Mouse (Mus musculus) left cerebral cortex, postnatal 10 days (tissue): ENCODE results near the gene Stkld1. TPM values are rescaled to one million over a fixed set of nuclear protein-coding genes. Genes with fewer than 3 reads are reported as not detected.

Experiments
- DNase-seq, 2 experiments: peaks; one replicate each; pipeline ENCODE4 v3.0.0; 2021 to 2022; ENCODE audit warnings: low spot score in 2 of 2, mixed read lengths in 1 of 2; ENCODE audit errors: extremely low spot score in 1 of 2
- intact Hi-C: fragments of 180-260 bp; cut with DNase I; formaldehyde crosslinking; loops from one replicate; pipeline ENCODE4 v1.15.1; 2025
- total RNA-seq, 2 experiments: library from RNA; stranded (reverse); gene quantifications; 2 replicates each; pipeline ENCODE4 v1.2.3; 2021

Stkld1 gene
- total RNA-seq, 2 experiments from 2014 or later, result 0.41 TPM; not detected in 1

DNA sequence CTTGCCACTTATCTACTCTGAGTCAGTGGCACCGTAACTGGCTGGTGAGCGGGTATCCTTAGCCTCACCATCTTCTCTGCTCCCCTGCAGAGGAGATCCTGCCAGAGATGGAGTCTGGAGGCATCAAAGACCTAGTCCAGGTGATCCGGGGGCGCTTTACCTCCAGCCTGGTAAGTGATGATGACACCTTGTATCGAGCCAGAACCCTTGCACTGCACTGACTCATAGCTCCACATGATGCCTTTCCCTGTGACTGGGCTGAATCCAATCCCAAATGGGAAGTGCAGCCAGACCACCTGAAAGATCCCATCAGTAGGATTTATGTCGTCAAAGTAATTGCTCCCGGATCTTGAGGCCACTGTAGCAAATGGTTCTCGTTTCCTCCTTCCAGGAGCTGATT, 19.0 kb downstream of the Stkld1 start:
- no peak for DNase-seq
- intact Hi-C loops, result no loop called here

GRCm38 (mm10) chr2:26954735-26955395, 21.0 kb downstream of the Stkld1 start:
- DNase-seq, result no peak
- intact Hi-C loops, result no loop called here

- intact Hi-C loops, result no loop called here
- no peak for DNase-seq
Measured at GRCm38 (mm10) chr2:26956811-26957487, 23.1 kb downstream of the Stkld1 start.

GRCm38 (mm10) chr2:26957488-26957859, 23.6 kb downstream of the Stkld1 start:
- no peak for DNase-seq
- intact Hi-C loops, result no loop called here

DNA sequence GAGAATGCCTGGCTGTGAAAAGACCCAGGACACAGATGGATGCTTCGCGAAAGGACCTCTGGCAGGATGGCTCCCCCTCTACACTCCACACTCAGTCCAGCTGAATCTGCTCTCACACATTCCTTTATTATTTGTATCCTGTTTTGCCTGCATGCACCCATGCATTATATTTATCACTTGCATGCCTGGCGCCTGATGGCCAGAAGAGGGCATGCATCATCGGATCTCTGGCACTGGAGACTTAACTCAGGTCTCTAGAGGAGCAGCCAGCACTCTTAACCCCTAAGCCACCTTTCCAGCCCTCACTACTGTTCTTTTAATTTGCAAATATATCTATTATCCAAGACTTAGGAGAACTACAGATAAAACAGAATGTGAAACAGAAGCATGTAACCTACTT, 26.9 kb downstream of the Stkld1 start:
- intact Hi-C loops, result no loop called here
- DNase-seq, result no peak

DNA sequence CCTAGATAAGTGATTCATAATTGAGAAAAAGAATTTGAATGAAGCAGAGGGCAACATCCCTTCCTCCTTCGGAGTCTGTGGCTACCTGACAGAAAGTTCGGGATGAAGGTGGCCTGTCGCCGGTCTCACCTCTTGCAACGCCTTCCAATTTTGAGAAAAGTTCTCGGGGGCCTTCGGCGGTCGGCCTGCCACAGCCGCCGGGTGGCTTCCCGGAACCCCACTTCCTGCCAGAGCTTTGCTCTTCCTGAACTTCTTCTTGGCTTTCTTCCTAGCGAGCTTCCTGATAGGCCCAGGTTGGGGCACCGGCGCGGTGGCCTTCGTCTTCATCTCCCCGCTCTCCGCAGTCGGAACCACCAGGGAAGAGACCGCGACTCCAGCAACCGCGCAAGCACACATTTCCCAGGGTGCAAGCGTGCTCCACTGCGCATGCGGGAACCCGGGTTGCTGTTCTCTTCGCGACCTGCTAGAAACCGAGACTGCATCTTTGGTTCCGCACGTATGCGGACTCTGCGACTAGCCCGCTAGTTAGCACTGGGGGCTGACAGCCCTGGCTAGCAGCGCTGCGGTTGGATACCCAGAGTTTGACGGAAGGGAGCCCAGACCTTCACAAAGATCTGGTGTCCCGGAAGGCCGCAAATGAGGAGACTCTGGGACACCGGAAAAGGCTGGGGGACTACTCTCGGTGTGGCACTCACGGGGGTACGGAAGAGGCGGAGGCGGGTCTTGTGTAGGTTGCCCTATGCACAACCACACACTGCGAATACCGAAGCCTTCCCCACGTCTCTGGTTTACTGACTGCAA, 30.3 kb downstream of the Stkld1 start, which contains the start of gene Rexo4:
TSS of gene Rexo4 (minus strand) at position 464 of the 801 bp plus-strand sequence.
- intact Hi-C loops, result no loop called here
- DNase-seq, result peak; percentile 94 to 95

DNA sequence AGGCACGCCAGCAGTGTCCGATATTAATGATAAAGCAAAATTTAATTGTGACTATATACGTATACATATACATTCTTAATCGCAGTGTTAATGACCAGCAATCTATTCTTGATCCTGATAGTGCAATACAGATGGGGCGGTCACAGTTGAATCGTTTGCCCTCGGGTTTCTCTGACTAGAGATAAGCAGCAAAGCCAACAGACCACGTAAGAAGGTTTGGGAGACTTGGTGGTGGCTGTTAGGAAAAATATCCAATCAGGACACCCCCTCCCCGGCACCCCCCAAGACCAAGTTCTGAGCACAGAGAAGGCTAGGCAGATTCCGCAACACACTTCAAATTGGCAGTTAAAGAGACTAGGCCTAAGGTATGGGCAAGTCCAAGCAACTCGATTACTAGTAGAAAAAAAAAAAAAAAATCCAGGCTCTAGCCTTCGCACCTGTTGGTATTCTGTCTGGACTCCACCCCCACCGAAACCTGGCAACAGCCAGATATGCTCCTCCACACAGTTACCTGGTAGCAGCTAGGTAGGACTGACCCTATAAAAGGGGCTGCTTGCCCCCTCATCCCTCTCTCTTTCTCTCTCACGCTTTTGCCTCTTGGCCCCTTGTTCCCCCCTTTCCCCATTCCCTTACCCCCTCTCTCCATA, 31.0 kb downstream of the Stkld1 start:
- no peak for DNase-seq
- intact Hi-C loops, result no loop called here

DNA sequence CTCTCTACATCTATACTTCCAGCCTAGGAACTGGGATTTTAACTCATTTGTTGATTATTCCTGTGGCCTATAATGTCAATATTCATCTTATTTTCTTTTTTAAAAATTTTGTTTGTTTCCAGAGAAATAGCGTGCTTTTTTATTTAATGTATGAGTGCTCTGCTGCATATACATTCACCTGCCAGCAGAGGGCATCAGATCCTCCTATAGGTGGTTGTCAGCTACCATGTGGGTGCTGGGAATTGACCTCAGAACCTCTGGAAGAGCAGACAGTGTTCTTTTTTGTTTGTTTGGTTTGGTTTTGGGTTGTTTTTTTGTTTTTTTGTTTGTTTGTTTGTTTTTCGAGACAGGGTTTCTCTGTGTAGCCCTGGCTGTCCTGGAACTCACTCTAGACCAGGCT, 33.4 kb downstream of the Stkld1 start:
- intact Hi-C loops, result no loop called here
- DNase-seq, result no peak

DNA sequence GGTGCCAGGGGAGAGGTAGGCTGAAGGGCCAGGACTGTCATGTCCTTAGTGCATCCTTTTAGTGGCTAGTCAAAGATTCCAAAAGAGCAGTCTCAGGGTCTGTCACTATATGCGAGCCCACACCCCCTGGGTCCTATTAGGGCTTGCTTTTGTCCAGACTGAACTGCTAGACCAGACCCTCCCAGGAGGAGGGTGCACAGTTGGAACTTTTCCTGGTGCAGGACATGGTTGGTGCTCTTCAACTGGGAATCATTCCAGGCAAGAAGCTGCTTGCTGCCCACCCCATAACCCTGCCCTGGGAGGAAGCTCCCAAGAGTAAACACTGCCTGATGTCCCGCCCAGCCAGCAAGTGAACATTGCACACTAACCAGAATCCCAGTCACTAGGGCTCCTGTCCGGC, 39.3 kb downstream of the Stkld1 start, which contains the start of gene Adamts13:
TSS of gene Adamts13 (plus strand) at position 301 of the 400 bp plus-strand sequence.
- intact Hi-C loops, result no loop called here
- DNase-seq, result no peak

GRCm38 (mm10) chr2:26973960-26974359, 40.1 kb downstream of the Stkld1 start:
- intact Hi-C loops, result no loop called here
- DNase-seq, result no peak

- intact Hi-C loops, result no loop called here
- DNase-seq, result no peak
Measured at GRCm38 (mm10) chr2:26980361-26980760, 46.5 kb downstream of the Stkld1 start.

DNA sequence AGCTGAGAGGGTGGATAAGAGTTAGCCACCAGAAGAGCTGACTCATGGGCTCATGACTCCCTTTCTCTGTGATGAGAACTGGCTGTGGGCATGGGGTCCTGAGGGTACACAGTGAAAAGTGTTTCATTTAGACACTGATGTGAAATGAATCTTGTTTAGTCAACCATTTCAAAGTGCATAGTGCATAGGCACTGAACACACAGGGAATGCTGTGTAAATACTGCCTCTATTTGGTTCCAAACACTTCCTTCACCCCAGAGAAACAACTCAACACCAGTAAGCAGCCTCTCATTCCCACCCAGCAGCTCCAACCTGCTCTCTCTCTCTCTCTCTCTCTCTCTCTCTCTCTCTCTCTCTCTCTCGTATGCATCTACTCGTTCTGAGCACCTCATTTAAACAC, 50.3 kb downstream of the Stkld1 start:
- DNase-seq, result no peak
- intact Hi-C loops, result no loop called here

GRCm38 (mm10) chr2:26984640-26985039, 50.8 kb downstream of the Stkld1 start:
- intact Hi-C loops, result no loop called here
- DNase-seq, result no peak

DNA sequence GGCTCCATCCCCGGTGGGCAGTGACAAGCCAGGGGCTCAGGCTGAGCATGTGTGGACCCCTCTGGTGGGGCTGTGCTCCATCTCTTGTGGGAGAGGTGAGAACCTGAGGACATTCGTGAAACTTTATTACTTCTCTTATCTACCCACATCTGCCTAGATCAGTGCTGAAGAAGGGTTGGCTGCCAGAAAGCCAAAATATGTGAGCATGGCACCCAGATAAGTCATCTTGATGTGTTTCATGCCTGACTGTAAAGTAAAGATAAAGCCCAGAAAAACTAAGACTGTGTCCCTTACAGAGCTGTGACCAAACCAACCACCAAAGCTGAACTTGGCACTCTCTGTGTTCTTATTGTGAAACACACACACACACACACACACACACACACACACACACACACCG, 60.1 kb downstream of the Stkld1 start:
- DNase-seq, result no peak
- intact Hi-C loops, result no loop called here

DNA sequence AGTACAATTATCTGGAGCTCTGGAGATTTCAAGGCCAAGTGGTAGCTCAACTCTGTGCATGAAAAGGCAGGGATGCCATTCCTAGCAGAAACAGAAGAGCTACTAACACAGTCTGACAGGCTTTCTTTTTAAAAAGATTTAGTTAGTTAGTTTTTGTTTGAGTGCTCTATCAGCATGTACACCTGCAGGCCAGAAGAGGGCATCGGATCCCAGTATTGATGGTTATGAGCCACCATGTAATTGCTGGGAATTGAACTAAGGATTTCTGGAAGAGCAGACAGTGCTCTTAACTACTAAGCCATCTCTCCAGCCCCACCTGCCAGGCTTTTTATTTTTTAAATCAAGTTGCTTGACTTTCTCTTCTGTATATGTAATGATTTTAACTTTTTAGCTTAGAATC, 63.7 kb downstream of the Stkld1 start:
- intact Hi-C loops, result no loop called here
- no peak for DNase-seq

- DNase-seq, result no peak
- intact Hi-C loops, result no loop called here
Measured at GRCm38 (mm10) chr2:26997993-26998392, 64.1 kb downstream of the Stkld1 start.
